Mouse (Mus musculus): ENCODE data around the gene Ssxb6. TPM values are rescaled to one million over a fixed set of nuclear protein-coding genes. Genes with fewer than 3 reads are reported as not detected.

Gene Ssxb6
- polyA plus RNA-seq (2014; fragmentation: Illumina TruSeq; extraction: RNeasy Lipid Tissue Mini Kit (QIAGEN cat#74804); ENCODE audit: low read depth, low replicate concordance) = not detected

DNA sequence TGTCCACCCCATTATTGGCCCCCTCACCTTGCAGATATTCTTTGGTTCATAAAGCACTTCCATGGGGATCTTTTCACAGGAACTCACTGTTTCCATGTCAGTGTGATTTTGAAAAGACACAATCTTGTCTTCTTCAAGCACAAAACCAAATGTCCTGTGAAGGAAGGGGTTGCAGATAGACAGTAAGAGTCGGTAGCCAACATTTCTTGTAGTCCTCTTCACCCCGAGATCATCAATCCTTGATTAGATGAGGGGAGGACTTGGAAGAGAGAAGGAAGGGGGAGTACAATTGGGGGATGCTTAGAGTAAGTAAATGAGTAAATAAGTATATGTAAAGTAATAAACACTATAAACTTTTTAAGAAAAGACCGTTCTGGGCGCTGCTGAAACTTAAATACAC is at the start of gene Ssxb6:
Gene Ssxb6 (minus strand): TSS at position 101 of the 400 bp plus-strand sequence.

GRCm38 (mm10) chrX:8591716-8592115 is 43.7 kb upstream of the Ssxb6 start, which contains the start of gene Ssxb3:
Ssxb3 (minus strand) TSS chrX:8591816.

DNA sequence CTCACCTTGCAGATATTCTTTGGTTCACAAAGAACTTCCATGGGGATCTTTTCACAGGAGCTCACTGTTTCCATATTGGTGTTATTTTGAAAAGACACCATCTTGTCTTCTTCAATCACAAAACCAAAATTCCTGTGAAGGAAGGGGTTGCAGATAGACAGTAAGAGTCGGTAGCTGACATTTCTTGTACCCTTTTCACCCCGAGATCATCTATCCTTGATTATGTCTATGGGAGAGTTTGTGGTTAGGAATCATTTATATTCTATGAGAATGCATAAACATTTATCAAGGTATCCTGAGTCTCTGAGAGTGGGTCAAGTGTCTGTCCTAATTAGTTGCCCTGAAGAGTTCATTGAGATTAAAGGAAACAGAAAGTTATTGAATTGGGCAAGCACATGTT is 23.2 kb downstream of the Ssxb6 start, which contains the start of gene Gm14459:
Gene Gm14459 (minus strand): TSS at position 101 of the 400 bp plus-strand sequence.

Other genes starting within 250 kb of the Ssxb6 start
- gene Ssxb10, start 220.8 kb downstream of the Ssxb6 start, polyA plus RNA-seq (2014; fragmentation: Illumina TruSeq; extraction: RNeasy Lipid Tissue Mini Kit (QIAGEN cat#74804); ENCODE audit: low read depth, low replicate concordance) = not detected
- not detected for gene Ssxb9, start 181.3 kb downstream of the Ssxb6 start, polyA plus RNA-seq (2014; fragmentation: Illumina TruSeq; extraction: RNeasy Lipid Tissue Mini Kit (QIAGEN cat#74804); ENCODE audit: low read depth, low replicate concordance)
- gene Ssxb1, start 134.9 kb downstream of the Ssxb6 start, polyA plus RNA-seq (2014; fragmentation: Illumina TruSeq; extraction: RNeasy Lipid Tissue Mini Kit (QIAGEN cat#74804); ENCODE audit: low read depth, low replicate concordance) = not detected
- not detected for gene Ssxb2, start 86.5 kb downstream of the Ssxb6 start, polyA plus RNA-seq (2014; fragmentation: Illumina TruSeq; extraction: RNeasy Lipid Tissue Mini Kit (QIAGEN cat#74804); ENCODE audit: low read depth, low replicate concordance)
- gene Gm14459, start 23.3 kb downstream of the Ssxb6 start, polyA plus RNA-seq (2014; fragmentation: Illumina TruSeq; extraction: RNeasy Lipid Tissue Mini Kit (QIAGEN cat#74804); ENCODE audit: low read depth, low replicate concordance) = not detected
- gene Ssxb3, start 43.6 kb upstream of the Ssxb6 start, polyA plus RNA-seq (2014; fragmentation: Illumina TruSeq; extraction: RNeasy Lipid Tissue Mini Kit (QIAGEN cat#74804); ENCODE audit: low read depth, low replicate concordance) = not detected
- gene Ssxb8, start 142.6 kb upstream of the Ssxb6 start, polyA plus RNA-seq (2014; fragmentation: Illumina TruSeq; extraction: RNeasy Lipid Tissue Mini Kit (QIAGEN cat#74804); ENCODE audit: low read depth, low replicate concordance) = not detected
- not detected for gene Ssx9, start 200.2 kb upstream of the Ssxb6 start, polyA plus RNA-seq (2014; fragmentation: Illumina TruSeq; extraction: RNeasy Lipid Tissue Mini Kit (QIAGEN cat#74804); ENCODE audit: low read depth, low replicate concordance)

Data from adipose tissue, adult 10 weeks (tissue).